In the genomic region with DNA sequence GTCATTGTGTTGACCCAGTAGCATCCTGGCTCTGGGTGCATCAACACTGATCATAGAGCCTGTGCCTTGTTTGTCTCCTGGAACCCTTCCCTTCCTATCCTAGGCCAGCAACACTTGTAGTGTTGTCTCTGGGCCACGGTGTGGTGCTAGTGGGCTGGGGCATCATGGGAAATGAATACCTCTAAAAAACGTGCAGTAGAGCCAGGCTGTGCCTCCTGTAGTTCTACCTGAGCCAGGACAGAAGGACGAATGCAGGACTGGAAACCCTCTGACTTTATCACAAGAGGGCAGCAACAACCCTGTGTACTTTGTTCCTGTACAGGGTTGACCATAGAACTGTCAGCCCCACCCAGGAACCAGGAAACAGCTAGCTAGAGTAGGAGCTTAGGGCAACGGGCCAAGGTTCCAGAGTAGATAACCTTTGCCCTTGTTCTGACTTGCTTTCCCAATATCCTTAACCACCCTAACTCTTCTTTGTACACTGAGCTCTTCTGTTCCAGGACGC, we compare ENCODE assay signal across 9 mouse cellular contexts. TPM values are rescaled to one million over a fixed set of nuclear protein-coding genes. Genes with fewer than 3 reads are reported as not detected.
DNase-seq lines count a peak whose midpoint lies in the region; ATAC-seq and TF ChIP-seq lines count a peak whose summit lies in the region.
"Had no signal": no experiment of that assay in that cellular context is flagged by ENCODE, and none has a peak within 500 bp of the region (broad histone marks: within the 10 kb centered on the region; RNA-seq: fewer than 3 reads in every experiment).

No protein-coding gene starts in this region.

- peak; percentile 77 for ATAC-seq in Patski
- peak; percentile 91 for ATAC-seq in liver, embryonic 15.5 days (ENCODE audit: insufficient read depth)
- peak; percentile 93 for ATAC-seq in stomach, embryonic 15.5 days (ENCODE audit: insufficient read depth, low FRiP score, low read depth)

- 31% methylated on average over 5 of the region's 5 CpGs for WGBS in liver, embryonic 15.5 days (ENCODE audit: insufficient replicate concordance)
- WGBS in stomach, embryonic 15.5 days = 39% methylated on average over 5 of the region's 5 CpGs

- POLR2A ChIA-PET in Patski (lab: Charles Lee) = interaction anchor here (0.6 to 1.4 kb wide), 5 partner anchors 9 to 992 kb away, joined by 3 to 8 read pairs (median 4); no protein-coding TSS in a partner anchor

- H3K9me3 ChIP-seq in liver, embryonic 15.5 days (replicated peaks) = no peaks in the 10 kb centered on the region
- H3K9me3 ChIP-seq in stomach, embryonic 15.5 days = no peaks in the 10 kb centered on the region
- H3K9me3 ChIP-seq: hindbrain, embryonic 15.5 days had no signal

- CTCF ChIA-PET in Patski (lab: Charles Lee) = interaction anchor here (0.7 to 2.1 kb wide), 9 partner anchors 14 to 68 kb away, joined by 3 to 10 read pairs (median 4); a partner anchor contains a TSS

- no peaks in the 10 kb centered on the region for H3K27me3 ChIP-seq in Patski
- no peaks in the 10 kb centered on the region for H3K27me3 ChIP-seq in liver, embryonic 15.5 days
- H3K27me3 ChIP-seq in stomach, embryonic 15.5 days (replicated peaks) = no peaks in the 10 kb centered on the region
- H3K27me3 ChIP-seq: hindbrain, embryonic 15.5 days had no signal

- intact Hi-C loops in heart, postnatal 14 days (cut with DNase I) = loop anchor here (2.0 kb wide), 1 partner anchor 56 kb away; no protein-coding TSS in a partner anchor
- intact Hi-C loops in left cerebral cortex, postnatal 14 days (cut with DNase I) = no loop called here

- DNase-seq in gastrocnemius, adult 18-20 months (ENCODE audit: low spot score) = peak; percentile 25
- no peak for DNase-seq in gastrocnemius, postnatal 25 days
- DNase-seq in Patski (ENCODE audit: low read depth, low spot score) = no peak
- DNase-seq in heart, postnatal 14 days = peak; percentile 48 to 57
- no peak for DNase-seq in left cerebral cortex, postnatal 14 days (ENCODE audit: low spot score in 2 of 2)
- DNase-seq in right cerebral cortex, postnatal 25 days = no peak

- no peak overlapping the region for H3K4me2 ChIP-seq in liver, embryonic 15.5 days
- H3K4me2 ChIP-seq in stomach, embryonic 15.5 days = no peak overlapping the region
- H3K4me2 ChIP-seq: hindbrain, embryonic 15.5 days had no signal

- in situ Hi-C loops in Patski (cut with MboI; ENCODE audit: low pct_unique_long_range_greater_than_20kb) = no loop called here

- H3K27ac ChIP-seq in liver, embryonic 15.5 days (replicated peaks) = 0 out of 2 replicates have a peak overlapping the region, but pooled peaks have one; percentile 19
- H3K27ac ChIP-seq in stomach, embryonic 15.5 days = no peak overlapping the region
- H3K27ac ChIP-seq: hindbrain, embryonic 15.5 days had no signal

- H3K4me1 ChIP-seq in liver, embryonic 15.5 days (replicated peaks) = no peaks in the 10 kb centered on the region
- 0 out of 2 replicates have a peak, but pooled peaks cover 3% of the 10 kb centered on the region for H3K4me1 ChIP-seq in stomach, embryonic 15.5 days
- H3K4me1 ChIP-seq: hindbrain, embryonic 15.5 days had no signal

- H3K9ac ChIP-seq in liver, embryonic 15.5 days = no peak overlapping the region
- H3K9ac ChIP-seq in stomach, embryonic 15.5 days = no peak overlapping the region
- H3K9ac ChIP-seq: hindbrain, embryonic 15.5 days had no signal

- H3K36me3 ChIP-seq in liver, embryonic 15.5 days (replicated peaks) = no peaks in the 10 kb centered on the region
- no peaks in the 10 kb centered on the region for H3K36me3 ChIP-seq in stomach, embryonic 15.5 days
- H3K36me3 ChIP-seq: hindbrain, embryonic 15.5 days had no signal

- H3K4me3 ChIP-seq in liver, embryonic 15.5 days (replicated peaks) = no peak overlapping the region
- H3K4me3 ChIP-seq in stomach, embryonic 15.5 days (replicated peaks) = no peak overlapping the region
- H3K4me3 ChIP-seq: hindbrain, embryonic 15.5 days had no signal

- TF ChIP-seq CTCF in Patski (IDR thresholded peaks at IDR 0.05) = peak; percentile 92

RNA-seq across cellular contexts. Expression of a gene that starts 41.2 kb away (rescaled TPM):
- total RNA-seq in gastrocnemius, adult 18-20 months (2021) = 10 to 100 TPM; 17.7 to 42.4 TPM
- total RNA-seq in gastrocnemius, postnatal 25 days (2021) = 10 to 100 TPM; 18.6 to 18.9 TPM
- 81.6 TPM for polyA plus RNA-seq in Patski (2021)
- total RNA-seq in heart, postnatal 14 days (2021) = 100 to 1,000 TPM in 1 of 2 experiments, 10 to 100 TPM in 1; 93.9 to 118 TPM
- 28.7 and 30.7 TPM in 2 replicates for polyA plus RNA-seq in liver, embryonic 15.5 days (2015; fragmentation: Nextera tagmentation; extraction: Ambion mirVana)
- polyA plus RNA-seq in stomach, embryonic 15.5 days (2015; fragmentation: Nextera tagmentation; extraction: Ambion mirVana) = 65.0 and 69.1 TPM in 2 replicates
- total RNA-seq in left cerebral cortex, postnatal 14 days (2021) = 10 to 100 TPM; 29.1 to 33.6 TPM

Comparison
In these comparisons a context has a peak if more than half of its experiments do, and no peak if none do; other contexts are left out.
1. DNase-seq: peak in gastrocnemius, adult 18-20 months (single experiment) and heart, postnatal 14 days (2 of 2); none in gastrocnemius, postnatal 25 days (single experiment), Patski (single experiment), left cerebral cortex, postnatal 14 days (0 of 2) and right cerebral cortex, postnatal 25 days (single experiment).
2. Peak in every context shown above with its lines, with median percentiles within 50 percentile points of each other: ATAC-seq.